Comparison of ENCODE assay signal across 32 mouse cellular contexts in the genomic region with DNA sequence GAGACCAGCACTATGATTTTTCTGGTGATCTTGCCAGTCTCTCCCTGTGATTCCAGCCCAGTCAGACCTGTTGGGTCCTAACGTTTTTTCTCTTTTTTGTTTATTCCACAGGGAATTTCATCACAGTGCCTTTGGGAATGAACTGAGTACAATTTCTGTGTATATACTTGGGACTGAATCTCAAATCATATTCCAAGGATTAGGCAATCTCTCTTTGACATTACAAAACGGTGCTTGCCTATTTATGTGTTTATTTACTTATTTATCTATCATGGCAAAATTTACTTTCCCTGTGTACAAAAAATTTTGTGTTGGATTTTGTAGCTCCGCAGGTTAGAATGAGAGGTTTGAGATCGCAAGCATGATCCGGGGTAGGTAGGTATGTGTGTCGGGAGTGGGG.
"Had no signal": no experiment of that assay in that cellular context is flagged by ENCODE, and none has a peak within 500 bp of the region (broad histone marks: within the 10 kb centered on the region; RNA-seq: fewer than 3 reads in every experiment).

No protein-coding gene starts in this region.

- H3K4me2 ChIP-seq: limb, embryonic 12.5 days; limb, embryonic 13.5 days; limb, embryonic 15.5 days; liver, embryonic 11.5 days; liver, embryonic 12.5 days; liver, embryonic 13.5 days; liver, embryonic 15.5 days; lung, embryonic 14.5 days; lung, embryonic 15.5 days; midbrain, embryonic 11.5 days; midbrain, embryonic 12.5 days; midbrain, embryonic 13.5 days; midbrain, embryonic 15.5 days; neural tube, embryonic 12.5 days; neural tube, embryonic 13.5 days had no signal

- H3K27me3 ChIP-seq: limb, embryonic 12.5 days; limb, embryonic 13.5 days; limb, embryonic 15.5 days; liver, embryonic 12.5 days; liver, embryonic 13.5 days; liver, embryonic 15.5 days; lung, embryonic 15.5 days; midbrain, embryonic 12.5 days; midbrain, embryonic 13.5 days; midbrain, embryonic 15.5 days; neural tube, embryonic 12.5 days; neural tube, embryonic 13.5 days had no signal

- H3K9ac ChIP-seq: limb, embryonic 12.5 days; limb, embryonic 13.5 days; limb, embryonic 15.5 days; liver, embryonic 12.5 days; liver, embryonic 13.5 days; liver, embryonic 14.5 days; liver, embryonic 15.5 days; lung, embryonic 14.5 days; lung, embryonic 15.5 days; midbrain, embryonic 12.5 days; midbrain, embryonic 13.5 days; midbrain, embryonic 15.5 days; neural tube, embryonic 12.5 days; neural tube, embryonic 13.5 days had no signal

- H3K4me1 ChIP-seq: limb, embryonic 10.5 days; limb, embryonic 13.5 days; limb, embryonic 15.5 days; liver, embryonic 12.5 days; liver, embryonic 13.5 days; liver, embryonic 15.5 days; lung, embryonic 15.5 days; midbrain, embryonic 10.5 days; midbrain, embryonic 12.5 days; midbrain, embryonic 13.5 days; midbrain, embryonic 15.5 days; neural tube, embryonic 12.5 days; neural tube, embryonic 13.5 days had no signal

- H3K36me3 ChIP-seq: limb, embryonic 10.5 days; limb, embryonic 12.5 days; limb, embryonic 13.5 days; limb, embryonic 15.5 days; liver, embryonic 12.5 days; liver, embryonic 13.5 days; liver, embryonic 15.5 days; lung, embryonic 15.5 days; midbrain, embryonic 10.5 days; midbrain, embryonic 12.5 days; midbrain, embryonic 13.5 days; midbrain, embryonic 15.5 days; neural tube, embryonic 12.5 days; neural tube, embryonic 13.5 days had no signal

- H3K4me3 ChIP-seq: limb, embryonic 10.5 days; limb, embryonic 12.5 days; limb, embryonic 13.5 days; limb, embryonic 15.5 days; liver, embryonic 12.5 days; liver, embryonic 13.5 days; liver, embryonic 15.5 days; lung, embryonic 15.5 days; megakaryocyte, embryonic 14.5 days; midbrain, embryonic 10.5 days; midbrain, embryonic 12.5 days; midbrain, embryonic 13.5 days; midbrain, embryonic 15.5 days; myocyte; neural tube, embryonic 12.5 days; neural tube, embryonic 13.5 days had no signal

- H3K27ac ChIP-seq: limb, embryonic 10.5 days; limb, embryonic 12.5 days; limb, embryonic 13.5 days; limb, embryonic 15.5 days; liver, embryonic 12.5 days; liver, embryonic 13.5 days; liver, embryonic 14.5 days; liver, embryonic 15.5 days; lung, embryonic 15.5 days; macrophage; midbrain, embryonic 10.5 days; midbrain, embryonic 12.5 days; midbrain, embryonic 13.5 days; midbrain, embryonic 15.5 days; neural tube, embryonic 12.5 days; neural tube, embryonic 13.5 days had no signal

- DNase-seq: left cerebral cortex, postnatal 4 days; liver; liver, embryonic 13.5 days; lung, adult 18-20 months; lung, adult 2 months; lung, embryonic 14.5 days; lung, postnatal 10 days; lung, postnatal 14 days; lung, postnatal 36 days; lung, postnatal 4 days; midbrain, embryonic 14.5 days had no signal

- H3K9me3 ChIP-seq: limb, embryonic 10.5 days; limb, embryonic 12.5 days; limb, embryonic 13.5 days; limb, embryonic 15.5 days; liver, embryonic 12.5 days; liver, embryonic 13.5 days; liver, embryonic 15.5 days; lung, embryonic 15.5 days; midbrain, embryonic 10.5 days; midbrain, embryonic 12.5 days; midbrain, embryonic 13.5 days; midbrain, embryonic 15.5 days; neural tube, embryonic 12.5 days; neural tube, embryonic 13.5 days had no signal

- ATAC-seq: liver, embryonic 12.5 days; lung, postnatal 0 days; midbrain, embryonic 13.5 days; midbrain, embryonic 15.5 days; midbrain, embryonic 16.5 days had no signal
